Mouse (Mus musculus) spleen, adult 2 months (tissue): ENCODE data around the gene Pigf. TPM values are rescaled to one million over a fixed set of nuclear protein-coding genes. Genes with fewer than 3 reads are reported as not detected.

Source experiments
- DNase-seq, 2 experiments: peaks; one replicate each; pipeline versions ENCODE4 v3.0.0 to v3.0.0-alpha.2; 2012 to 2021; ENCODE audit warnings: low spot score in 2 of 2, low read depth in 1 of 2
- H3K27ac ChIP-seq: fragments of 200-500 bp; 2 replicates; pipeline ENCODE4 v1.5.1; 2012; ENCODE audit warnings: low read length, inconsistent platforms; ENCODE audit not compliant: insufficient read depth
- H3K27me3 ChIP-seq: fragments of 200-500 bp; 2 replicates; pipeline ENCODE4 v1.6.1; 2012; ENCODE audit warnings: mild to moderate bottlenecking, moderate library complexity, low read length, inconsistent platforms; ENCODE audit not compliant: control insufficient read depth, insufficient read depth
- H3K36me3 ChIP-seq: fragments of 200-500 bp; 2 replicates; pipeline ENCODE4 v1.6.1; 2012; ENCODE audit warnings: mild to moderate bottlenecking, low read length, inconsistent platforms; ENCODE audit not compliant: control insufficient read depth, insufficient read depth
- H3K4me1 ChIP-seq: fragments of 200-500 bp; 2 replicates; pipeline ENCODE4 v1.6.1; 2011; ENCODE audit warnings: inconsistent platforms; ENCODE audit not compliant: control insufficient read depth, insufficient read depth, insufficient read length
- H3K4me3 ChIP-seq: fragments of 200-500 bp; 2 replicates; pipeline ENCODE4 v1.5.1; 2011; ENCODE audit warnings: mild to moderate bottlenecking, inconsistent platforms; ENCODE audit not compliant: insufficient read depth, insufficient read length; ENCODE audit errors: extremely low read depth
- CTCF ChIP-seq: fragments of 200-500 bp; IDR thresholded peaks from 2 replicates; pipeline ENCODE4 v1.5.1; 2011; ENCODE audit warnings: mild to moderate bottlenecking, inconsistent platforms; ENCODE audit not compliant: insufficient read depth, insufficient read length, insufficient replicate concordance; ENCODE audit errors: extremely low read depth
- POLR2A ChIP-seq: fragments of 200-500 bp; IDR thresholded peaks from 2 replicates; pipeline ENCODE4 v1.6.1; 2011; ENCODE audit warnings: low read depth, low read length, inconsistent platforms
- WGBS: fragments of 180-500 bp; shearing (Covaris S2); methylation state at CpG from one replicate; pipeline ENCODE4 v1.1.7; 2018; 5-methylcytosine and 5-hydroxymethylcytosine counted together
- polyA plus RNA-seq: library from polyadenylated mRNA; depleted of rRNA; stranded (reverse); fragments of >200 nt; gene quantifications from 2 replicates; pipeline ENCODE4 v1.2.3, GENCODE M21; 2012

Pigf gene
- polyA plus RNA-seq, 1 experiment, result 2.2 TPM

- no peak overlapping the region for H3K27ac ChIP-seq
- 93% methylated on average over 1 of the region's 1 CpGs for WGBS
- H3K27me3 ChIP-seq, result no peaks in the 10 kb centered on the region
- no peak overlapping the region for H3K4me3 ChIP-seq
- no peak for TF ChIP-seq CTCF
- TF ChIP-seq POLR2A, result no peak
- DNase-seq, result no peak
- no peaks in the 10 kb centered on the region; the same call in 1 of the 2 replicates for H3K4me1 ChIP-seq
- H3K36me3 ChIP-seq, result no peaks in the 10 kb centered on the region
Observed at GRCm38 (mm10) chr17:87051652-87052051, 26.4 kb upstream of the Pigf start.

DNA sequence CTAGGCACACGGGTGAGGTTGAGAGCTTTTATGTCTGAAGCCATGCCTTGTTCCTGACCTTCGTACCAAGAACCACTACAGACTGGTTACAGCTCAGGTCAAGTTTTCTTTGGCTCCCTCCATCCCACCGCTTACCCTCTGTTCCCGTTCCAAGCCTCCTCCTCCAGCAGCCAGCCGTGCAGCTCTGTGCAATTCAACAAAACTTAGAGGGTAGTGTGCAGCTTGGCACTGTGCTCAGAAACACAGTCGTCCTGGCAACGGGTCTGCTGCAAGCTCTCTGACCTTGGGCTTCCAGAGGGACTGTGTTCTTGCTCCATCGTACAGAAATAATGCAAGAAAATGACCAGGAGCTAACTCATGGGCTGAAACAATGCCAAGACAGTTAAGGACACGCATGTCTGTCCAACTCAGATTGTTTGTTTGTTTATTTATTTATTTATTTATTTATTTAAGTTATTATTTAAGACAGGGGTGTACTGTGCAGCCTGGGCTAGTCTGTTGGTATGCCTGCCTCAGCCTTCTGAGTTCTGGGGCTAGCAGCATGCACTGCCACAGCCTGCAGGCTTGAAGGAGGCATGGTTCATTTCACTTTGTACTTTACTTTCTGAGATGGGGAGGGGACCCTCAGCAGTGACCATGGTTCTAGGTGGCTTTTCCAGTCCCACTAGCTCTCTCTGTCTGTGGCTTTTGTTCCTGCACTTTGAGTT, 25.4 kb upstream of the Pigf start:
- H3K36me3 ChIP-seq, result no peaks in the 10 kb centered on the region
- no peak overlapping the region for H3K4me3 ChIP-seq
- no peak for TF ChIP-seq CTCF
- no peak for TF ChIP-seq POLR2A
- no peak for DNase-seq
- no peak overlapping the region for H3K27ac ChIP-seq
- WGBS, result 86% methylated on average over 9 of the region's 9 CpGs
- H3K4me1 ChIP-seq, result no peaks in the 10 kb centered on the region; the same call in 1 of the 2 replicates
- H3K27me3 ChIP-seq, result no peaks in the 10 kb centered on the region

GRCm38 (mm10) chr17:87049696-87050095, 24.5 kb upstream of the Pigf start:
- no peak overlapping the region for H3K27ac ChIP-seq
- no peaks in the 10 kb centered on the region for H3K27me3 ChIP-seq
- 72% methylated on average over 5 of the region's 5 CpGs for WGBS
- no peaks in the 10 kb centered on the region; the same call in 1 of the 2 replicates for H3K4me1 ChIP-seq
- H3K4me3 ChIP-seq, result no peak overlapping the region
- DNase-seq, result no peak
- no peaks in the 10 kb centered on the region for H3K36me3 ChIP-seq
- TF ChIP-seq CTCF, result no peak

- H3K4me1 ChIP-seq, result no peaks in the 10 kb centered on the region
- no peak overlapping the region for H3K4me3 ChIP-seq
- 83% methylated on average over 8 of the region's 8 CpGs for WGBS
- TF ChIP-seq POLR2A (no peak), CTCF (no peak)
- DNase-seq, result no peak
- no peaks in the 10 kb centered on the region for H3K36me3 ChIP-seq
- H3K27me3 ChIP-seq, result no peaks in the 10 kb centered on the region
- no peak overlapping the region for H3K27ac ChIP-seq
Observed at GRCm38 (mm10) chr17:87044796-87045195, 19.6 kb upstream of the Pigf start.

GRCm38 (mm10) chr17:87044364-87044763, 19.2 kb upstream of the Pigf start:
- 4% methylated on average over 15 of the region's 15 CpGs for WGBS
- peak; percentile 78 to 85 for DNase-seq
- Histone ChIP-seq H3K27ac (no peak overlapping the region), H3K4me1 (no peaks in the 10 kb centered on the region), H3K4me3 (no peak overlapping the region), H3K36me3 (no peaks in the 10 kb centered on the region), H3K27me3 (no peaks in the 10 kb centered on the region)
- TF ChIP-seq CTCF, result peak; percentile 100
- no peak for TF ChIP-seq POLR2A

DNA sequence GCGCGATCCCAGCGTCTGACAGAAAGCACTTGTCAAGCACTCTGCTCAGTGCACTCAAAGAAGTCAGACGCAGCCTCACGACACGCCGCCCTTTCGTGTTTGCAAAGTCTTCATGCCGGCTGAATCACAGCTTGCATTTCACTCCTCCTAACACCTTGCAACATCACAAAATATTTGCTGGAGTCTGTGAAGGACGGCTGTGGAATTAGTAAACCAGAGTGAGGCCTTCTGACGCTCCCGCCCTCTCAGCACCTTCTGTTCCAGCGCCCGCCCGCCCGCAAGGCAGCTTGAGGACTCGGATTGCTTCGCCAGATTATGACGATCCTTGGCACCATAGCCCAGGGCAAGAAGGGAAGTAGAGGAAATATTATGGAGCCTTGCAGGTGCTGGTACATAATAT, 16.5 kb upstream of the Pigf start:
- Histone ChIP-seq H3K36me3 (peaks cover 4% of the 10 kb centered on the region), H3K4me1 (no peaks in the 10 kb centered on the region), H3K27me3 (no peaks in the 10 kb centered on the region), H3K27ac (no peak overlapping the region), H3K4me3 (no peak overlapping the region)
- TF ChIP-seq CTCF (no peak), POLR2A (no peak)
- no peak for DNase-seq
- 93% methylated on average over 19 of the region's 19 CpGs for WGBS

DNA sequence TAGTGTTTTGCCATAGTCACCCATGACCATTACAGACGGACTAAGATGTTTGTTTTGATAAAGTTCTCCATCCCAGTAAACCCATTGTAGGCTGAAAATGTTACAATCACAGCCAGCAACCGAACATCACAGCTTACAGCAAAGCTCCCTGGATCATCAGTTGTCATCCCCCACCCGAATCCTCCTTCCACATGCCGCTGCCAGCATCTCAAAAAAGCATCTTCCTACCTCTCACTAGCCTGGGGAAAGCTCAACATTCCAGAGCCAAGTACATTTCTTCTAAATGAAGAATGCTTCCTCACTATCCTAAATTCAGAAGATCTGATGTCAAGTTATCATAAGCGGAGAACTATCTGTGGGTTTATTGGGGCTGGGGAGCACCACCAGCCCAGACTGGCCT, 13.3 kb upstream of the Pigf start:
- Histone ChIP-seq H3K27ac (no peak overlapping the region), H3K36me3 (peaks cover 13% of the 10 kb centered on the region), H3K4me3 (no peak overlapping the region), H3K27me3 (no peaks in the 10 kb centered on the region), H3K4me1 (no peaks in the 10 kb centered on the region)
- no peak for DNase-seq
- WGBS, result 91% methylated on average over 5 of the region's 5 CpGs
- TF ChIP-seq POLR2A, result no peak
- TF ChIP-seq CTCF, result no peak
